Mouse (Mus musculus): ENCODE measurements around the gene Il18. TPM values are rescaled to one million over a fixed set of nuclear protein-coding genes. Genes with fewer than 3 reads are reported as not detected.
A peak's percentile ranks its signal among the peaks of the same experiment; 100 is the strongest.

The Il18 gene
- polyA plus RNA-seq, 1 experiment from 2014 or later: 4.5 TPM

DNA sequence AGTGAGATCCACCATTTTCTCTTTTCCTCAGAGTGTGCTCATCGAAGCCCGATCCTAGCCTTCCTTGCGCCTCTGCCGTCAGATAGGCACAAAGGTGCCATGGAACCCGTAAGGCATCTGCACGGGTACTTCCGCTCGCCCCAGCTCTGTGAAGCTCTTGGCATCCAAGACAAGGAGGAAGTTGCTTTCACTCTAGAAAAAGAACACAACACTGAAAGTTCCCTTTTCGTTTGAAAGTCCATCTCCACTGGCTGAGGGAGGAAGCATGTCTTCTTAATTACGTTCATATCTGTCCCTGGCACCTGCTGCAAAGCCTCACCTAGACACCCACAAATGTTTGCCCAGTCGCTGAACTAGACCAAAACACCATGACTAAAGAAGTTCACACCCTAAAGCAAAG, 21.3 kb upstream of the Il18 start:
- Histone ChIP-seq H3K36me3 (replicated peaks) (no peaks in the 10 kb centered on the region), H3K27me3 (ENCODE audit: poor library complexity, severe bottlenecking) (no peaks in the 10 kb centered on the region), H3K27ac (no peak overlapping the region), H3K4me3 (no peak overlapping the region), H3K9me3 (no peaks in the 10 kb centered on the region), H3K4me1 (no peaks in the 10 kb centered on the region; the same call in 1 of the 2 replicates)
- 87% methylated on average over 11 of the region's 11 CpGs for WGBS
- DNase-seq (ENCODE audit: extremely low spot score, low spot score): peak; percentile 9

GRCm38 (mm10) chr9:50533791-50534190, 20.8 kb upstream of the Il18 start:
- H3K27ac ChIP-seq: no peak overlapping the region
- WGBS: 83% methylated on average over 3 of the region's 3 CpGs
- no peaks in the 10 kb centered on the region for H3K9me3 ChIP-seq
- H3K36me3 ChIP-seq (replicated peaks): no peaks in the 10 kb centered on the region
- DNase-seq (ENCODE audit: extremely low spot score, low spot score): no peak
- H3K4me1 ChIP-seq: peaks cover under 1% of the 10 kb centered on the region; the same call in 1 of the 2 replicates
- H3K27me3 ChIP-seq (ENCODE audit: poor library complexity, severe bottlenecking): no peaks in the 10 kb centered on the region
- no peak overlapping the region for H3K4me3 ChIP-seq

GRCm38 (mm10) chr9:50535930-50536329, 18.7 kb upstream of the Il18 start:
- no peaks in the 10 kb centered on the region for H3K27me3 ChIP-seq (ENCODE audit: poor library complexity, severe bottlenecking)
- no peak overlapping the region for H3K27ac ChIP-seq
- H3K4me3 ChIP-seq: no peak overlapping the region
- no peaks in the 10 kb centered on the region for H3K9me3 ChIP-seq
- 92% methylated on average over 5 of the region's 5 CpGs for WGBS
- H3K36me3 ChIP-seq (replicated peaks): no peaks in the 10 kb centered on the region
- H3K4me1 ChIP-seq: peaks cover 15% of the 10 kb centered on the region
- DNase-seq (ENCODE audit: extremely low spot score, low spot score): no peak

DNA sequence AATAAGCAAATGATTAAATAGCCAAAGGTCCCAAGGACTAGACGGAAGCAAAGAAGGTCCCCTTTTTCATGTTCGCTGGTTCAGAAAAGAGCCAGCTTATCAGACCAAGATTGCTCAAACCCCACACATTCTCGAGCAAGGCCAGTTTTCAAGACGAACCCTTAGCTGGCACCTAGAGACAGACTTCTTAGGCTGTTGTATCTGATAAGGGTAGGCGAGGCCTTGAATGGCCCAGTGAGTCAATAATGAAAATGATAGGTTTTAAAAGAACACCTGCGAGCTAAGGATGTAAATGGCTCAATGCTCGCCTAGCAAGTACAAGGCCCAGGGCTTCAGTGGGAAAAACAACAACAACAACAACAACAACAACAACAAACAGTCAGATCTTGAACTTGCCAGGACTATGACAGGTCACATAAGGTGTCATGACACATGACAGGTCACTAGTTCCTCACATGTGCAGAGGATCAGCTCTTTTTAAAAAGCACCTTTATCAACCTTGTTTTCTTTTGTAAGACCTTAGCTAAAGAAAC, 18.0 kb upstream of the Il18 start:
- 80% methylated on average over 7 of the region's 7 CpGs for WGBS
- H3K27ac ChIP-seq: no peak overlapping the region

GRCm38 (mm10) chr9:50537295-50537694, 17.3 kb upstream of the Il18 start:
- H3K36me3 ChIP-seq (replicated peaks): no peaks in the 10 kb centered on the region
- H3K27ac ChIP-seq: no peak overlapping the region
- no peaks in the 10 kb centered on the region for H3K9me3 ChIP-seq
- DNase-seq (ENCODE audit: extremely low spot score, low spot score): no peak
- peaks cover 15% of the 10 kb centered on the region for H3K4me1 ChIP-seq
- H3K4me3 ChIP-seq: no peak overlapping the region
- H3K27me3 ChIP-seq (ENCODE audit: poor library complexity, severe bottlenecking): no peaks in the 10 kb centered on the region
- WGBS: 85% methylated on average over 4 of the region's 4 CpGs

More for the DNA sequence above, 18.0 kb upstream of the Il18 start:
- no peaks in the 10 kb centered on the region for H3K36me3 ChIP-seq (replicated peaks)
- no peak overlapping the region for H3K4me3 ChIP-seq
- H3K4me1 ChIP-seq: peaks cover 15% of the 10 kb centered on the region
- DNase-seq (ENCODE audit: extremely low spot score, low spot score): no peak
- no peaks in the 10 kb centered on the region for H3K9me3 ChIP-seq
- no peaks in the 10 kb centered on the region for H3K27me3 ChIP-seq (ENCODE audit: poor library complexity, severe bottlenecking)

GRCm38 (mm10) chr9:50540170-50540569, 14.5 kb upstream of the Il18 start:
- no peak overlapping the region for H3K4me3 ChIP-seq
- no peaks in the 10 kb centered on the region for H3K9me3 ChIP-seq
- H3K4me1 ChIP-seq: peaks cover 15% of the 10 kb centered on the region
- no peaks in the 10 kb centered on the region for H3K36me3 ChIP-seq (replicated peaks)
- WGBS: 79% methylated on average over 7 of the region's 7 CpGs
- H3K27me3 ChIP-seq (ENCODE audit: poor library complexity, severe bottlenecking): no peaks in the 10 kb centered on the region
- peak overlapping the region; percentile 48; the same call in 1 of the 2 replicates for H3K27ac ChIP-seq
- no peak for DNase-seq (ENCODE audit: extremely low spot score, low spot score)

DNA sequence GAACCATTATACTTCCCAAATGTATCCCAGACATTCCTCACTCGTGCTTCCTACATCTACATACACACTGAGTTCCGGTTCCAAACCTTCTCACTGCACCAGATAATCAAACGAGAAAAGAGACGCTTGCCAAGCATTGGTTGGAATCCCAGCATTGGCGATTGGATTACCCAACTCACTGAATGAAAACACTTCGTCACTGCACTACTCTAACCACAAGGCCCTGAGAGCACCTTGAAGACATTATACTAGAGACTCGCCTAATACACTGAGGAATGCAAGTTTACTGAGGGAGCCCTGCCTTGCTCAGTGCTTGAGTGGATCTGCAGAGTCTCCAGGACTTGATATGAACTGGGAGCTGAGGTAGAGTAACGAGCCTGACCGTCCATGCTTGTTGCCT, 12.2 kb upstream of the Il18 start:
- Histone ChIP-seq H3K4me1 (peaks cover 15% of the 10 kb centered on the region), H3K27ac (no peak overlapping the region)
- 79% methylated on average over 9 of the region's 9 CpGs for WGBS

GRCm38 (mm10) chr9:50547859-50548478, 6.7 kb upstream of the Il18 start:
- Histone ChIP-seq H3K9me3 (no peaks in the 10 kb centered on the region), H3K4me1 (no peaks in the 10 kb centered on the region), H3K4me3 (no peak overlapping the region), H3K27ac (no peak overlapping the region), H3K36me3 (replicated peaks) (no peaks in the 10 kb centered on the region), H3K27me3 (ENCODE audit: poor library complexity, severe bottlenecking) (no peaks in the 10 kb centered on the region)
- DNase-seq (ENCODE audit: extremely low spot score, low spot score): no peak
- 71% methylated on average over 5 of the region's 5 CpGs for WGBS

More for the DNA sequence above, 12.2 kb upstream of the Il18 start:
- Histone ChIP-seq H3K9me3 (no peaks in the 10 kb centered on the region), H3K4me3 (no peak overlapping the region), H3K27me3 (ENCODE audit: poor library complexity, severe bottlenecking) (no peaks in the 10 kb centered on the region), H3K36me3 (replicated peaks) (no peaks in the 10 kb centered on the region)
- no peak for DNase-seq (ENCODE audit: extremely low spot score, low spot score)

GRCm38 (mm10) chr9:50548936-50549335, 5.7 kb upstream of the Il18 start:
- H3K9me3 ChIP-seq: no peaks in the 10 kb centered on the region
- H3K36me3 ChIP-seq (replicated peaks): no peaks in the 10 kb centered on the region
- H3K27ac ChIP-seq: no peak overlapping the region
- peaks cover 4% of the 10 kb centered on the region for H3K4me1 ChIP-seq
- H3K27me3 ChIP-seq (ENCODE audit: poor library complexity, severe bottlenecking): no peaks in the 10 kb centered on the region
- DNase-seq (ENCODE audit: extremely low spot score, low spot score): no peak
- no peak overlapping the region for H3K4me3 ChIP-seq
- WGBS: 90% methylated on average over 4 of the region's 4 CpGs

DNA sequence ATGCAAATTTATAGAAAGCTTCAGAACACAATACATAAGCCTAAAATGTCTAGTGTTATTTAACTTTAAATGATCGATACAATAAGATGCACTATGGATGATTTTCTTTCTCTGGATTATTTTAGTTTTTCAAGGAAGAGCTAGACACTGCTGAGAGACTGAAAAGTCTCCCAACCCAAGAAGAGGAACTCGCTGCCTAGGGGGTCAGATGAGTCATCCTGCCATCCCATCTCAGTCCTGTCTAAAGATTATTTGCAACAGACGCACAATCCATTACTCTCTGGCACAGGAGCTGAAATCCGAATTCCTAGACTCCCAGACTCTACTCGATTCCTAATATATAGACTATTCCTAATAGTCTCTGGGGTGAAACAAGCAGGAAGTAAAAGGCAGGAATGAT, 2.4 kb upstream of the Il18 start:
- Histone ChIP-seq H3K4me1 (peaks cover 21% of the 10 kb centered on the region), H3K9me3 (no peaks in the 10 kb centered on the region), H3K36me3 (replicated peaks) (no peaks in the 10 kb centered on the region), H3K27me3 (ENCODE audit: poor library complexity, severe bottlenecking) (no peaks in the 10 kb centered on the region), H3K27ac (no peak overlapping the region), H3K4me3 (no peak overlapping the region)
- no peak for DNase-seq (ENCODE audit: extremely low spot score, low spot score)
- WGBS: 88% methylated on average over 5 of the region's 5 CpGs

DNA sequence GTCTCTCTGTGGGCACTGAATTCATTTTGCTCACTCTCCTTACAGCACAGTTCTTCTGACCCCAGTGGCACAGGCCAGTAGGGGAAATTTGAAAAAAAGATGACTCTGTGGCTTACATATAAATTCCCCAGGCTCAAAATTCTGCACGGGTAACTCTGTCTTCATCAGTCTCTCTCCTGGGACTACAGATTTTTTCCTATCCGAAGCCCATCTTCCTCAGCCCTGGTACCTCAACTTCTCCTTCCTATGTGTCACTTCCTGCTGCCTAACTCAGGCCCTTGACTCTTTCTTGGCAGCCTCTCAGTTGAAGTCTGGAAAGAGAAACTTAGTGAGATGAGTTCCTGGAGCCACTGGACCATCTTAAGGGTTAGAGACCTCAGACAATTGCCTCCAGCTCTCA, 1.1 kb upstream of the Il18 start:
- no peaks in the 10 kb centered on the region for H3K9me3 ChIP-seq
- peaks cover 21% of the 10 kb centered on the region for H3K4me1 ChIP-seq
- DNase-seq (ENCODE audit: extremely low spot score, low spot score): no peak
- H3K27ac ChIP-seq: peak overlapping the region; percentile 85; the same call in 1 of the 2 replicates
- H3K4me3 ChIP-seq: no peak overlapping the region
- WGBS: 84% methylated on average over 2 of the region's 2 CpGs
- no peaks in the 10 kb centered on the region for H3K27me3 ChIP-seq (ENCODE audit: poor library complexity, severe bottlenecking)
- no peaks in the 10 kb centered on the region for H3K36me3 ChIP-seq (replicated peaks)

- WGBS: 5% methylated on average over 2 of the region's 2 CpGs
- DNase-seq (ENCODE audit: extremely low spot score, low spot score): no peak
- Histone ChIP-seq H3K27ac (peak within 1 kb of the TSS; percentile 85), H3K36me3 (replicated peaks) (no peaks in the 10 kb centered on the region), H3K27me3 (ENCODE audit: poor library complexity, severe bottlenecking) (no peaks in the 10 kb centered on the region), H3K4me3 (peak within 1 kb of the TSS; percentile 43), H3K4me1 (peaks cover 21% of the 10 kb centered on the region), H3K9me3 (no peaks in the 10 kb centered on the region)
Measured at GRCm38 (mm10) chr9:50555094-50555446, 443 bp downstream of the Il18 start, which contains the start of gene Bco2. Bco2 (minus strand) TSS chr9:50555181.

- no peak for DNase-seq (ENCODE audit: extremely low spot score, low spot score)
- H3K9me3 ChIP-seq: peaks cover 3% of the 10 kb centered on the region; the same call in 1 of the 2 replicates
- 89% methylated on average over 38 of the region's 38 CpGs for WGBS
- H3K4me1 ChIP-seq: no peaks in the 10 kb centered on the region
- H3K27me3 ChIP-seq (ENCODE audit: poor library complexity, severe bottlenecking): no peaks in the 10 kb centered on the region
- H3K27ac ChIP-seq: no peak within 1 kb of the TSS
- H3K36me3 ChIP-seq (replicated peaks): no peaks in the 10 kb centered on the region
- no peak within 1 kb of the TSS for H3K4me3 ChIP-seq
Measured at GRCm38 (mm10) chr9:50561145-50561917, 6.7 kb downstream of the Il18 start, which contains the start of gene Tex12. Tex12 (minus strand) TSS chr9:50561325.
